Mouse (Mus musculus): ENCODE results near the gene Rgl3. TPM values are rescaled to one million over a fixed set of nuclear protein-coding genes. Genes with fewer than 3 reads are reported as not detected.

Gene Rgl3
- polyA plus RNA-seq, 1 experiment from 2014 or later: 0.34 TPM

DNA sequence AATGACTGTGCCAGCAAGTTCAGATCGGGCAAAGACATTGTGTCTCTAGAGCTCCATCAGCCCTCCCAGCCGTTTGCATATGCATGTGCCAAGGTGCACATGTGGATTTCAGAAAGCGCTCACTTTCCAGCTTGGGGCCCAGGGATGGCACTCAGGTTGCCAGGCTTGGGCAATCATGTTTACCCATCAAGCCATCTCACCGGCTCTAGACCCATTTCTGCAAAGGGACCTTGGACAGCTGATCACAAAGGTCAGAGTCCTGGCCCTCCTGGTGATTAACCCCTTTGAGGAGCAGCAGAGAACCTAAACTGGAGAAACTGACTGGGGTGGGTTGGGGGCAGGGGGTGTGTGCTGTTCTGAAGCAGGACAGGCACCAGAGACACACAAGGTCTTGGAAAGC lies 3.0 kb upstream of the Rgl3 start:
- no peak overlapping the region for H3K27ac ChIP-seq (ENCODE audit: low read depth, low read length)
- no peaks in the 10 kb centered on the region; the same call in 1 of the 2 replicates for H3K9me3 ChIP-seq (ENCODE audit: control insufficient read depth, low read length)
- no peak for ATAC-seq (replicated peaks; ENCODE audit: low FRiP score)
- H3K36me3 ChIP-seq (ENCODE audit: control insufficient read depth, insufficient read depth, low read length): no peaks in the 10 kb centered on the region
- H3K4me2 ChIP-seq: no peak overlapping the region
- DNase-seq (ENCODE audit: low spot score): no peak
- H3K4me1 ChIP-seq (replicated peaks; ENCODE audit: control insufficient read depth, insufficient read depth, low read length): peaks cover 10% of the 10 kb centered on the region; the same call in 1 of the 2 replicates
- 73% methylated on average over 4 of the region's 4 CpGs for WGBS
- H3K27me3 ChIP-seq (replicated peaks; ENCODE audit: control insufficient read depth, insufficient read depth, low read length): peaks cover 69% of the 10 kb centered on the region
- H3K9ac ChIP-seq (ENCODE audit: low read depth, low read length): no peak overlapping the region
- no peak overlapping the region for H3K4me3 ChIP-seq (ENCODE audit: low read depth, low read length)

DNA sequence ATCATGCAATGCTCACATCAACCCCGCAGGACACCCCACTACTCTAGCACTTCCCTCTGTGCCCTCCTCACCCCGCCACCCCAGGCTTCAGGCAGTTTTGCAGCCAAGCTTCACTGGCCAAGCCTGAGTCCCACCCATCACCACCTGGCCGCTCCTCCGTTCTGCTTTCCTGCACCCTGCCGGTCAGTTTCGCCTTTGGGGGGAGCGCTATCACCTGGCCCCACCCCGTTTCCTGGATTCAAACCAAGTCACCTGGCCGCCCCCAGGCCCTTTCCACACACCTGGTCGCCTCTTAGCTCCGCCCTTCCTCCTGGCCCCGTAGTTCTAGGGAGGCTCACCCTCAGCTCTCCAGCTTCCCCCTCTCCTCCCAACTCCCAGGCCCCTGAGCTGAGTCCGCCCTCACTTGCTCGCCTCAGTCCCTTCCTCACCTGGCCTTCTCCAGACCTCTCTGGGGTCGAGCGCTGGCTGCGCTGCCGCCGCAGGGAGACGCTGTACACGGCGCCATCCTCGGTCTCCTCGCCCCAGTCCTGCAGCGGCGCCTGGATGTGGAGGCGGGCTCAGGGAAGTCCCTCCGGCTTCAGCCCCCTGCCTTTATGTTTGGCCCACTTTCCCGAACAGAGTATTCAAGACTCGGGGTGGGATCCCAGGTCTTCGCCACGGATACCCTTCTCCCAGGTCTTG lies 685 bp downstream of the Rgl3 start:
- 1% methylated on average over 32 of the region's 32 CpGs for WGBS
- Histone ChIP-seq H3K36me3 (ENCODE audit: control insufficient read depth, insufficient read depth, low read length) (no peaks in the 10 kb centered on the region), H3K4me1 (replicated peaks; ENCODE audit: control insufficient read depth, insufficient read depth, low read length) (peaks cover 10% of the 10 kb centered on the region; the same call in 1 of the 2 replicates), H3K9ac (ENCODE audit: low read depth, low read length) (no peak overlapping the region), H3K27ac (ENCODE audit: low read depth, low read length) (no peak overlapping the region), H3K9me3 (ENCODE audit: control insufficient read depth, low read length) (no peaks in the 10 kb centered on the region), H3K4me2 (peak overlapping the region; percentile 67), H3K4me3 (ENCODE audit: low read depth, low read length) (peak overlapping the region; percentile 49), H3K27me3 (replicated peaks; ENCODE audit: control insufficient read depth, insufficient read depth, low read length) (peaks cover 95% of the 10 kb centered on the region)
- ATAC-seq (replicated peaks; ENCODE audit: low FRiP score) (no peak), DNase-seq (ENCODE audit: low spot score) (no peak)

DNA sequence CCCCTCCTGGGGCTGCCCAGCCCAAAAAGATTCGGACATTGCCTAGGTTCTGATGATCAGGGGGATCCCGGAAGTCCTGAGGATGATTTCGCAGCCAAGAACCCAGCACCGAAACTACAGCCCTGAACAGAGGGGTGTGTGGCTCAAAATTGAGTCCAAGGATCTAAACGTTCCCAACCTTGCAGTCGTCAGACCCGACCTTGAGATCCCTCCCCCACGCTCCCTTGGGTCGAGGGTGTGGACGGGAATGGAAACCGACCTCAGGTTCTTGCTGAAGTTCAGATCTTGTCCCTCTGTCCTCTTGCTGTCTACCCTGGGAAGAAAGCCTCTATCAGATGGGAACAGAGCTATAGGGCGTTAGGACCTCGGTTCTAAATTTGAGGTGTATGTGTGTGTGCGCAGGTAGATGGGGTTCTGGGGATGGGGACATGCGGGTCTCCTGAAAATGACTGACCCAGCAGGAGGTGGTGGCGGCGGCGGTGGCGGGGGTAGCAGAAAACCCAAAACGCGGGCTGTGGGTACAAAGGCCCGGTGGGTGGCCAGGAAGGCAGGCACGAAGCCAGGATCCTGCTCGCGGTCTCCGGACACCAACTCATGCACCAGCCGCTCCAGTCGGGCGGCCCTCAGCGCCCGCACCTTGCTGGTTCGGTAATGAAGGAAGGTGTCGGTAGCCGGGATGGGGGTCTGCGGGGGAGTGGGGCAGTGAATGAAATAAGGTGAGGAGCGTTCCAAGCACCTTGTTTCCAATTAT lies 1.5 kb downstream of the Rgl3 start:
- DNase-seq (ENCODE audit: low spot score) (no peak), ATAC-seq (replicated peaks; ENCODE audit: low FRiP score) (no peak)
- Histone ChIP-seq H3K36me3 (ENCODE audit: control insufficient read depth, insufficient read depth, low read length) (no peaks in the 10 kb centered on the region), H3K27ac (ENCODE audit: low read depth, low read length) (no peak overlapping the region), H3K9ac (ENCODE audit: low read depth, low read length) (no peak overlapping the region), H3K4me3 (ENCODE audit: low read depth, low read length) (no peak overlapping the region), H3K4me2 (no peak overlapping the region), H3K4me1 (replicated peaks; ENCODE audit: control insufficient read depth, insufficient read depth, low read length) (peaks cover 10% of the 10 kb centered on the region; the same call in 1 of the 2 replicates), H3K27me3 (replicated peaks; ENCODE audit: control insufficient read depth, insufficient read depth, low read length) (peaks cover 96% of the 10 kb centered on the region), H3K9me3 (ENCODE audit: control insufficient read depth, low read length) (no peaks in the 10 kb centered on the region)
- 7% methylated on average over 36 of the region's 36 CpGs for WGBS

- Histone ChIP-seq H3K9me3 (ENCODE audit: control insufficient read depth, low read length) (0 out of 2 replicates have a peak, but pooled peaks cover 3% of the 10 kb centered on the region), H3K4me3 (ENCODE audit: low read depth, low read length) (no peak overlapping the region), H3K4me2 (no peak overlapping the region), H3K36me3 (ENCODE audit: control insufficient read depth, insufficient read depth, low read length) (no peaks in the 10 kb centered on the region), H3K27me3 (replicated peaks; ENCODE audit: control insufficient read depth, insufficient read depth, low read length) (peaks cover 89% of the 10 kb centered on the region), H3K27ac (ENCODE audit: low read depth, low read length) (no peak overlapping the region), H3K9ac (ENCODE audit: low read depth, low read length) (no peak overlapping the region), H3K4me1 (replicated peaks; ENCODE audit: control insufficient read depth, insufficient read depth, low read length) (no peaks in the 10 kb centered on the region; the same call in 1 of the 2 replicates)
- 15% methylated on average over 3 of the region's 3 CpGs for WGBS
- DNase-seq (ENCODE audit: low spot score) (no peak), ATAC-seq (replicated peaks; ENCODE audit: low FRiP score) (no peak)
Measured at GRCm38 (mm10) chr9:21983911-21984310, 5.3 kb downstream of the Rgl3 start.

GRCm38 (mm10) chr9:21978398-21979128 lies 10.7 kb downstream of the Rgl3 start:
- Histone ChIP-seq H3K27me3 (replicated peaks; ENCODE audit: control insufficient read depth, insufficient read depth, low read length) (peaks cover 40% of the 10 kb centered on the region), H3K4me3 (ENCODE audit: low read depth, low read length) (no peak overlapping the region), H3K4me1 (replicated peaks; ENCODE audit: control insufficient read depth, insufficient read depth, low read length) (no peaks in the 10 kb centered on the region), H3K9me3 (ENCODE audit: control insufficient read depth, low read length) (0 out of 2 replicates have a peak, but pooled peaks cover 3% of the 10 kb centered on the region), H3K36me3 (ENCODE audit: control insufficient read depth, insufficient read depth, low read length) (no peaks in the 10 kb centered on the region), H3K9ac (ENCODE audit: low read depth, low read length) (no peak overlapping the region), H3K4me2 (no peak overlapping the region), H3K27ac (ENCODE audit: low read depth, low read length) (no peak overlapping the region)
- WGBS: 87% methylated on average over 4 of the region's 4 CpGs
- DNase-seq (ENCODE audit: low spot score) (no peak), ATAC-seq (replicated peaks; ENCODE audit: low FRiP score) (no peak)

- Histone ChIP-seq H3K27me3 (replicated peaks; ENCODE audit: control insufficient read depth, insufficient read depth, low read length) (peaks cover 34% of the 10 kb centered on the region), H3K27ac (ENCODE audit: low read depth, low read length) (no peak overlapping the region), H3K4me2 (no peak overlapping the region), H3K9ac (ENCODE audit: low read depth, low read length) (no peak overlapping the region), H3K9me3 (ENCODE audit: control insufficient read depth, low read length) (0 out of 2 replicates have a peak, but pooled peaks cover 3% of the 10 kb centered on the region), H3K4me1 (replicated peaks; ENCODE audit: control insufficient read depth, insufficient read depth, low read length) (no peaks in the 10 kb centered on the region), H3K4me3 (ENCODE audit: low read depth, low read length) (no peak overlapping the region), H3K36me3 (ENCODE audit: control insufficient read depth, insufficient read depth, low read length) (no peaks in the 10 kb centered on the region)
- no peak for DNase-seq (ENCODE audit: low spot score)
- ATAC-seq (replicated peaks; ENCODE audit: low FRiP score): no peak
- 14% methylated on average over 2 of the region's 2 CpGs for WGBS
Measured at GRCm38 (mm10) chr9:21977972-21978371, 11.3 kb downstream of the Rgl3 start.

GRCm38 (mm10) chr9:21977331-21977730 lies 11.9 kb downstream of the Rgl3 start:
- Histone ChIP-seq H3K9ac (ENCODE audit: low read depth, low read length) (no peak overlapping the region), H3K36me3 (ENCODE audit: control insufficient read depth, insufficient read depth, low read length) (no peaks in the 10 kb centered on the region), H3K27me3 (replicated peaks; ENCODE audit: control insufficient read depth, insufficient read depth, low read length) (peaks cover 31% of the 10 kb centered on the region), H3K27ac (ENCODE audit: low read depth, low read length) (no peak overlapping the region), H3K4me3 (ENCODE audit: low read depth, low read length) (no peak overlapping the region), H3K4me2 (no peak overlapping the region), H3K4me1 (replicated peaks; ENCODE audit: control insufficient read depth, insufficient read depth, low read length) (no peaks in the 10 kb centered on the region), H3K9me3 (ENCODE audit: control insufficient read depth, low read length) (0 out of 2 replicates have a peak, but pooled peaks cover 2% of the 10 kb centered on the region)
- WGBS: 83% methylated on average over 5 of the region's 5 CpGs
- ATAC-seq (replicated peaks; ENCODE audit: low FRiP score) (no peak), DNase-seq (ENCODE audit: low spot score) (no peak)

GRCm38 (mm10) chr9:21976626-21977175 lies 12.5 kb downstream of the Rgl3 start:
- Histone ChIP-seq H3K9me3 (ENCODE audit: control insufficient read depth, low read length) (no peaks in the 10 kb centered on the region), H3K9ac (ENCODE audit: low read depth, low read length) (no peak overlapping the region), H3K27me3 (replicated peaks; ENCODE audit: control insufficient read depth, insufficient read depth, low read length) (peaks cover 25% of the 10 kb centered on the region), H3K4me3 (ENCODE audit: low read depth, low read length) (no peak overlapping the region), H3K4me2 (no peak overlapping the region), H3K4me1 (replicated peaks; ENCODE audit: control insufficient read depth, insufficient read depth, low read length) (no peaks in the 10 kb centered on the region), H3K36me3 (ENCODE audit: control insufficient read depth, insufficient read depth, low read length) (no peaks in the 10 kb centered on the region), H3K27ac (ENCODE audit: low read depth, low read length) (no peak overlapping the region)
- 87% methylated on average over 10 of the region's 10 CpGs for WGBS
- ATAC-seq (replicated peaks; ENCODE audit: low FRiP score) (no peak), DNase-seq (ENCODE audit: low spot score) (no peak)

All from liver, embryonic 11.5 days (tissue).